Mouse (Mus musculus) midbrain, embryonic 10.5 days (tissue): ENCODE data around the gene Usp15. TPM values are rescaled to one million over a fixed set of nuclear protein-coding genes. Genes with fewer than 3 reads are reported as not detected.

Source experiments
- DNase-seq: peaks from one replicate; pipeline ENCODE4 v3.0.0-alpha.2; 2017; ENCODE audit warnings: low spot score
- H3K27ac ChIP-seq: fragments of 300-500 bp; sonication (generic); replicated peaks from 2 replicates; pipeline ENCODE4 v1.5.1; 2016; ENCODE audit warnings: mild to moderate bottlenecking
- H3K27me3 ChIP-seq: fragments of 300-500 bp; sonication (generic); 2 replicates; pipeline ENCODE4 v1.6.1; 2016; ENCODE audit warnings: low read depth, mild to moderate bottlenecking; ENCODE audit not compliant: poor library complexity, severe bottlenecking
- H3K36me3 ChIP-seq: fragments of 300-500 bp; sonication (generic); 2 replicates; pipeline ENCODE4 v1.6.1; 2016; ENCODE audit warnings: mild to moderate bottlenecking, moderate library complexity
- H3K4me1 ChIP-seq: fragments of 300-500 bp; sonication (generic); 2 replicates; pipeline ENCODE4 v1.6.1; 2016
- H3K4me3 ChIP-seq: fragments of 300-500 bp; sonication (generic); 2 replicates; pipeline ENCODE4 v1.5.1; 2016; ENCODE audit warnings: mild to moderate bottlenecking, moderate library complexity
- H3K9me3 ChIP-seq: fragments of 300-500 bp; sonication (generic); replicated peaks from 2 replicates; pipeline ENCODE4 v1.6.1; 2016; ENCODE audit warnings: mild to moderate bottlenecking
- WGBS: fragments of 180-500 bp; shearing (Covaris S2); methylation state at CpG from one replicate; pipeline ENCODE4 v1.1.7; 2016; 5-methylcytosine and 5-hydroxymethylcytosine counted together
- polyA plus RNA-seq: library from polyadenylated mRNA; unstranded; fragments of >200 nt; fragmentation: Nextera tagmentation; extraction: Ambion mirVana; gene quantifications from 2 replicates; pipeline ENCODE4 v1.2.1, GENCODE M21; 2016

The Usp15 gene
- polyA plus RNA-seq, 1 experiment from 2014 or later = 73.2 TPM

DNA sequence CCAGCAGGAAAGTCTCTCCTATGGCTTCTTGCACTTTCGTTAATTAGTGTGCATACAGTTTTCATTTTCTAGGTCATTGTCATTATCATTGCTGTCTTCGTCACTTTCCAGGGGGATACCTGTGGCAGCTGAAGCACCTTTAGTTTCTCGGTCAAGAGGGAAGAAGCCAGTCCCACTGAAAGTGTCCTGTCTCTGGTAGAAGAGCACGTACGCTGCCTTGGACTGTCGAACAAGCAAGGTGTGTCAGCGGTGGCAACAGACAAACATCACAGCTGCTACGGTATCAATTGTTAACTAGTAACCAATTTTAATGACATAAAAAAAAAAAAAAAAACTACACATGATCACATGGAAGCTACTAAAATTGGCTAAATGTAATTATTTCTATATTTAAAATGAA, 83.3 kb downstream of the Usp15 start:
- DNase-seq = no peak
- Histone ChIP-seq H3K4me1 (no peaks in the 10 kb centered on the region), H3K27me3 (no peaks in the 10 kb centered on the region), H3K4me3 (no peak overlapping the region), H3K27ac (no peak overlapping the region), H3K36me3 (peaks cover 72% of the 10 kb centered on the region), H3K9me3 (no peaks in the 10 kb centered on the region)
- WGBS = 96% methylated on average over 8 of the region's 8 CpGs

DNA sequence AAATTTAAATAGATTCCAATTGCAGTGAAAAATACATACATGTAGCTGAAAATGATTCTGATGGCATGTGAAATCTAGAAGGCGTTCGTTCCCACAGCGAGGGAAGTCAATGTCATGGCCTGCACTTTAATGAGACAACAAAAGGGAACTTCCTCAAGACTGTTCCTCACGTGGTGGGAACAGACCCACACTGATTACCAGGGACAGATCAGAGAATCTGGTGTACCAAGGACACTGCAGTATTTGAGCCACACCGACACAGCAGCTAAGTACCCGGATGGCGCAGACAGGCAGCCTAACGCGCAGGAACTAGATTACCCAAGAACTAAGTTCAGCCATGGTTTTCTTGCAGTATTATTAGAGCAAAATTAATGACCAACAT, 84.0 kb downstream of the Usp15 start:
- 94% methylated on average over 9 of the region's 9 CpGs for WGBS
- Histone ChIP-seq H3K27me3 (no peaks in the 10 kb centered on the region), H3K27ac (no peak overlapping the region), H3K9me3 (no peaks in the 10 kb centered on the region), H3K4me1 (no peaks in the 10 kb centered on the region), H3K36me3 (peaks cover 67% of the 10 kb centered on the region), H3K4me3 (no peak overlapping the region)
- no peak for DNase-seq

DNA sequence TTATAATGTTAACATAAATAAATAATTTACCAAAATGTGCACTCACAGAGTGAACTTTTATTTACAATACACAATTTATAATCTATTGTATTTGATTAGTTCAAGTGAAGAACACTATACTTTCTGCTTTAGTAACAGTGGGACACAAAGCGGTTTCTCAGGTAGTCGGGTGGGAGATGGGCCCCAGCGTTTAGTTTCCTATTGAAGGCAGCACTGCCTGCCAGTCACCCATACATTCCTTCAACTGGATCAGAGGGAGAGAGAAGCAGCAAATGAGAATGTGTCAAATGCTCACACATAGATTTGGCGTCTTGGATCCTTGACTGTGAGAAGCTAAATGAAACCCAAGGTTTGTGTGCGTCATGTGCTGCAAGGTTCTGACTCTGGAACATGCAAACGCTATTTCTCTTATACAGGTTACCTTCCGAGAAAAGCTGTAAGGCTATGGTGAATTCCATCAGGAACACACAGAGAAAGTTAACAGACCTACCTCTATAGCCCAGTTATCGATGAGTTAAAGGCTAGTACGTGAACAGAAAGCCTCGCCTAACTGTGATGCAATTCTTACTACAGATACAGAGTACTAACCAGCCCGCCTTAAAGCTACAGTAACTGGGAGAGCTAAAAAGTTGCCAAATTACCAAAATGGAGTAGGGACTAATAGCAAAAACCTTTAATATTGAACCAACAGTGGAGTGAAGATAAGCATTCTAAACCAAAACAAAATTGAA, 84.6 kb downstream of the Usp15 start:
- Histone ChIP-seq H3K27me3 (no peaks in the 10 kb centered on the region), H3K36me3 (peaks cover 65% of the 10 kb centered on the region), H3K4me1 (no peaks in the 10 kb centered on the region), H3K4me3 (no peak overlapping the region), H3K9me3 (no peaks in the 10 kb centered on the region), H3K27ac (no peak overlapping the region)
- WGBS = 93% methylated on average over 11 of the region's 11 CpGs
- DNase-seq = no peak

DNA sequence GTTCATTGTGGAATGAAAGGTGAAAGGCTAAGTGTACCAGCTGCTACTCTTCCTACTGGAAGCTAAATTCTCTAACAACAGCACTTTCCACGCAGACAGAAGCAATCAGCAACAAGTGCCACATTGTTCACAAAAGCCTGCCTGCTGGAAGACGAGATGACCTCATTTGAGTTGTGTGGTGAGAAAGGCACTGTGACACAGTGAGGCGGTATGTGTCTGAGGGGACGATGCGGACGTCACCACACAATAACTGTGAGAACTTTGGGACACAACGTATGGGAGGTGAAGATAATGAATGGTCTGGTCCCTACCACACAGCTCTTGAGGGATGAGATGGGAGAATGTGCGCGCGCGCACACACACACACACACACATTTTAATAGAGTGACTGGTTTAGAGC, 86.2 kb downstream of the Usp15 start:
- Histone ChIP-seq H3K36me3 (peaks cover 49% of the 10 kb centered on the region), H3K9me3 (no peaks in the 10 kb centered on the region), H3K27ac (no peak overlapping the region), H3K4me1 (no peaks in the 10 kb centered on the region), H3K4me3 (no peak overlapping the region), H3K27me3 (no peaks in the 10 kb centered on the region)
- 92% methylated on average over 11 of the region's 11 CpGs for WGBS
- DNase-seq = no peak

DNA sequence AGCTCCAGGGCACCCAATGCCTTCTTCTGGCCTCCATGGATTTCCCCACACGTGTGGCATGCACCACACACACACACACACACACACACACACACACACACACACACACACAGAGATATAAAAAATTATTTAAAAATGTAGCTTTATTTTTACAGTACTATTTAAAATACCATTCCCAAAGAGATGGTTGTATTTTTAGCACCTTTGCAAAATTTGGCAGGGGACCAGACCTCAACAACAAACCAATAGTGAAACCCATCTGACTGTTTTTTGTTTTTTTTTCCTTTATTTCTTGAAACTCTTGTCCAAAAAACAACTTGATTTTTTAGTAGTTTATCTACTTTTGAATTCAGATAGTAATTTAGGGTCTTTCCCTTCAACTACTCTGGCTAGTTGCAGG, 88.3 kb downstream of the Usp15 start:
- no peaks in the 10 kb centered on the region for H3K4me1 ChIP-seq
- 88% methylated on average over 1 of the region's 1 CpGs for WGBS
- peaks cover 34% of the 10 kb centered on the region for H3K36me3 ChIP-seq
- H3K9me3 ChIP-seq = no peaks in the 10 kb centered on the region
- no peak for DNase-seq
- H3K27ac ChIP-seq = no peak overlapping the region
- H3K4me3 ChIP-seq = no peak overlapping the region
- no peaks in the 10 kb centered on the region for H3K27me3 ChIP-seq

DNA sequence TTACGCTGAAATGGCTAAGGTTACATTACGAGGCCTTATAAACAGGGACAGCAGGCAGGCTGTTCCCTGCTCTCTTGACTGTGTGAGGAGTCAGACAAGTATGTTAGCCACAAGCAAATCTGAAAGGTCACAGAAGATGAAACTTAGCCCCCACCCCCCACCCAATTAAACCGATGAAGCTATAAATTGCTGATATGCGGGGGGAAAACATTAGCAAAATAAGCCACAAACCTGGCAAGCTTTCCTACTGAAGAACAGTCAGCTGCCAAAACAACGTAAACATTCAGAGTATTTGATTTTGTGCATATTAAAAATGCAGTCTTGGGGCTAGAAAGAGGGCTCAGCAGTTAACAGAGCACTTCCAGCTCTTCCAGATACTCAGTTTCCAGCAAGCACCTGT, 88.7 kb downstream of the Usp15 start:
- Histone ChIP-seq H3K27me3 (no peaks in the 10 kb centered on the region), H3K4me1 (no peaks in the 10 kb centered on the region), H3K27ac (no peak overlapping the region), H3K4me3 (no peak overlapping the region), H3K36me3 (peaks cover 30% of the 10 kb centered on the region), H3K9me3 (no peaks in the 10 kb centered on the region)
- no peak for DNase-seq
- 96% methylated on average over 5 of the region's 5 CpGs for WGBS

DNA sequence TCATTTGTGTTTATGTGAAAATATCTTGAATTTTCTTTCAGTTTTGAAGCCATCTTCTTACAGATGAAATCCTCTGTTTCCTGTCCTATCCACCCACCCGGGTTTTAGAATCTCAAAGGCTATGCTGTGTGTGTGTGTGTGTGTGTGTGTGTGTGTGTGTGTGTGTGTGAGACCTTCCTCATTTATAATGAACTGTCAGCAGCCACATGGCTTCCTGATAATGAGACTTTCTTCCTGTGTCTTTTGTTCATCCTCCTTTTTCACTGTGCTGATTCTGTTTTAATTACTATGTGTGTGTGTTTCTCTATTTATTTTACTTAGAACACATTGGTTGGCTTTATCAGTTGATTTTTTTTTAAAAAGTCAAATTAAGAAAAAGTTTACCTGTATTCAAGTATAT, 95.5 kb downstream of the Usp15 start:
- Histone ChIP-seq H3K9me3 (no peaks in the 10 kb centered on the region), H3K4me1 (no peaks in the 10 kb centered on the region), H3K27ac (no peak overlapping the region), H3K36me3 (no peaks in the 10 kb centered on the region), H3K27me3 (no peaks in the 10 kb centered on the region), H3K4me3 (no peak overlapping the region)
- WGBS = 88% methylated on average over 1 of the region's 1 CpGs
- no peak for DNase-seq

DNA sequence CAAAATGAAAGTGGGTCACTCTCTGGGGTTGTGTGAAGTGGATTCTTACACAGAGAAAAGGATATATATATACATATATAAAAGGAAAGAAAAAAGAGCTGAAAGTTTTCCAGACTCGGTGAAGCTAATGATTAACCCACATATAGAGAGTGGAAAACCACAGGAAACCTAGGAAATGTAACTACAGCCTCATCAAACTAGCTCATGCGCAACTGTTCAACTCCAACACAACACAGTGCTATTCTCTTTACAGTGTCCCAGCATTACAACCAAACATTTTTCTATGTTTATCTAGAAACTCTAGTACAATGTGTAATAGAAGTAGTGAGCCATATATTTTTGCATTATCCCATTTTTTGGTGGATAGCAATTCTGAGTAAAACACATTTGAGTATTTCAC, 96.2 kb downstream of the Usp15 start:
- Histone ChIP-seq H3K4me1 (no peaks in the 10 kb centered on the region), H3K9me3 (no peaks in the 10 kb centered on the region), H3K4me3 (no peak overlapping the region), H3K27me3 (no peaks in the 10 kb centered on the region), H3K27ac (no peak overlapping the region), H3K36me3 (no peaks in the 10 kb centered on the region)
- 87% methylated on average over 2 of the region's 2 CpGs for WGBS
- DNase-seq = no peak

DNA sequence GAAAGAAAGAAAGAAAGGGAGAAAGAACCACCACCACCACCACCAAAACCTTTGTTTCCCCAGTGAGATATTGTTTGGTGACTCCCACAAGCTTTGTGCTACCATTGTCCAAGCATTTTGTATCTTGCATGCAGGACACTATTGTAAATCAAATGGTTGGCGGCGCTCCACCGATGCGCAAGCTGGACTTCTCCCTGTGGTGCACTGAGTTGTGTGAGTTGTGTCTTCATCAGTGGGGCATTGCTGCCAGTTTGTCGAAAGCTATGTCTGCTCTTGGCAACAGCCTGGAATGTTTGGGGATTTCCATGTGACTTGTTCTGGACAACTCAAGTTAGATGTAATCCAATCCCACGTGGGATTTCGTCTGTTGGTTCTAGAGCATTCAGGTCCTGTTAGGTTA, 102.3 kb downstream of the Usp15 start:
- Histone ChIP-seq H3K9me3 (no peaks in the 10 kb centered on the region), H3K36me3 (no peaks in the 10 kb centered on the region), H3K4me1 (no peaks in the 10 kb centered on the region), H3K4me3 (no peak overlapping the region), H3K27ac (no peak overlapping the region), H3K27me3 (no peaks in the 10 kb centered on the region)
- DNase-seq = no peak
- WGBS = 86% methylated on average over 7 of the region's 7 CpGs

DNA sequence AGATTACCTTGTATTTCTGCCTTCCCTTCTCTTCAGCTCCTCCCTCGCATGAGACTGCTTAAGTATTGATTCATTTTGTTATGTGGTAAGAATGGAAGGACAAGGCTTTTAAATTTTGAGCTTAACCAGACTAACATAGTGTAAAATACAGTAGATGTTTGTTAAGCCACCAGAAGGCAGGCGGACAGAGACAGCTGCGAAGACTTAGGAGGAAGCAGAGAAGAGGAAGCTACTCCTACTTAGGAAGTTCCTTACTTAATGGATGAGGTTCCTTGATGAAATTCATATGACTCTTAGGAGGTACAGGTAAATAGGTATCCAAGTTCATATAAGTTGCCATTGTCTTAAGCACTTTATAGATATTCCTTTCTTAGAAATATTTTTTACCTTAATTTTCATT, 104.2 kb downstream of the Usp15 start:
- no peak overlapping the region for H3K4me3 ChIP-seq
- 71% methylated on average over 3 of the region's 3 CpGs for WGBS
- no peaks in the 10 kb centered on the region for H3K27me3 ChIP-seq
- no peak for DNase-seq
- H3K4me1 ChIP-seq = no peaks in the 10 kb centered on the region
- no peaks in the 10 kb centered on the region for H3K36me3 ChIP-seq
- H3K27ac ChIP-seq = no peak overlapping the region
- no peaks in the 10 kb centered on the region for H3K9me3 ChIP-seq

DNA sequence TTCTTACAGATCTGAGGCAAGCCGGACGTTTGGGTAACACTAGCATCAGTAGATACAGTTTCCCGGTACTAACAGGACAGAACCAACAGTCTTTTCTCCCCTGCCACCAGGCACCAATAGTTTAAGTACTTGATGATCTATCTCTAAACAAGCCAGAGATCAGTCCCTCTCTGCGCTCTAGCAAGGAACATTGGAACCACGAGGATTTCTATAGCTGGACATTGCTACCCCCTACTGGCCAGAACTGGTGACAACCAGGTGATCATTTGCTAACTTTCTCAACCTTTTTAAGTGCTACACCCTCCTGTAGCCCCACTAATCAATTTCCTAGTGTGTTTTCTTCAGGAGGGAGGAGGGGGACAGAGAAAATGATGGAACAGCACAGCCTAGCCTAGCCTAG, 105.1 kb downstream of the Usp15 start:
- DNase-seq = peak; percentile 52
- 36% methylated on average over 5 of the region's 5 CpGs for WGBS
- no peaks in the 10 kb centered on the region for H3K27me3 ChIP-seq
- H3K27ac ChIP-seq = no peak overlapping the region
- H3K4me1 ChIP-seq = no peaks in the 10 kb centered on the region
- no peak overlapping the region for H3K4me3 ChIP-seq
- no peaks in the 10 kb centered on the region for H3K36me3 ChIP-seq
- H3K9me3 ChIP-seq = no peaks in the 10 kb centered on the region

DNA sequence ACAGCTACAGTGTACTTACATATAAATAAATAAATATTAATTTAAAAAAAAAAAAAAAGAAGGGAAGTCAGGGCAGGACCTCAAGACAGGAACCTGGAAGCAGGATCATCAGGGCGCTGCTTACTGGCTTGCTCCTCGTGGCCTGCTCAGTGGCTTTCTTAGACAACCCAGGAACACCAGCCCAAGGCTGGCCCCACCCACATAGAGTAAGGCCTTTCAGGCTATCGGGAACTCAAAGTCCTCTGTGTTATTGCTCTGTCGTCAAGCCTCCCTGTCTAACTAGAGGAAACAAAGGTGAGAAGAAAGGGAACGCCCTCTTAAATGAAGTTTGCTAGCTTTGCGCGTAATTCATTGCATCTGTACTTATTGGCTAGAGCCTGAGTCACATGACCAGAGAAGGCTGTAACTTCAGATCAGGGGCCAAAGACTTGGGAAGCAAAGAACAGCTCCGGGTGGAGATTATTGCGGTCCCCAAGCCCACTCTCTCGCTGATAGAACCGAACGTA, 107.3 kb downstream of the Usp15 start:
- WGBS = 84% methylated on average over 12 of the region's 12 CpGs
- Histone ChIP-seq H3K4me3 (no peak overlapping the region), H3K9me3 (no peaks in the 10 kb centered on the region), H3K4me1 (no peaks in the 10 kb centered on the region), H3K27ac (no peak overlapping the region), H3K36me3 (no peaks in the 10 kb centered on the region), H3K27me3 (no peaks in the 10 kb centered on the region)
- DNase-seq = no peak

DNA sequence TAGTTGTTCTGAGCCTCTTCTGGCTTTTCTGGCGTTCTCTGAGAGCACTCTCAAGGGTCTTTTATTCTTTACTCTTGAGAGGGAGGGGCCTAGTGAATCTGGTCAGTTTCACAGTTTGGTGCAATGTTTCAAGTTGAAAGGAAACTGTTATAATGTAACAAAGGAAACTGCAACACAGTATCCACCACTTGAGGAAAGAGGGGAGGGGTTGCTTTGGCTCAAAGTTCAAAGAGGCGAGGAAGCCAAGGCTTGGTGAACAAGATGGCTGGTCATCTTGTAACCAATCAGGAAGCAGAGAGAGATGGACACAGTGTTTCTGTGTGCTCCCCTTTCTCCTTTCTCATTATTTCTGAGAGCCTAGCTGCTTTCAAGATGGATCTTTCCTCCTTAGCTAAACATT, 109.9 kb downstream of the Usp15 start:
- H3K27ac ChIP-seq = no peak overlapping the region
- no peaks in the 10 kb centered on the region for H3K4me1 ChIP-seq
- H3K9me3 ChIP-seq = no peaks in the 10 kb centered on the region
- H3K36me3 ChIP-seq = no peaks in the 10 kb centered on the region
- WGBS = 81% methylated on average over 2 of the region's 2 CpGs
- DNase-seq = no peak
- H3K27me3 ChIP-seq = no peaks in the 10 kb centered on the region
- H3K4me3 ChIP-seq = no peak overlapping the region
